ENCODE assay signal across 8 mouse cellular contexts in genomic region chr10:99524273-99525212, GRCm38 (mm10).
DNase-seq lines count a peak whose midpoint lies in the region; ATAC-seq lines count a peak whose summit lies in the region.

No protein-coding gene starts in this region.

- H3K9ac ChIP-seq in kidney, embryonic 15.5 days = no peak overlapping the region; the same call in 1 of the 2 replicates
- no peak overlapping the region for H3K9ac ChIP-seq in forebrain, embryonic 13.5 days
- no peak overlapping the region for H3K9ac ChIP-seq in hindbrain, embryonic 13.5 days
- H3K9ac ChIP-seq in limb, embryonic 12.5 days (replicated peaks) = no peak overlapping the region

- H3K36me3 ChIP-seq in kidney, embryonic 15.5 days = no peaks in the 10 kb centered on the region
- no peaks in the 10 kb centered on the region for H3K36me3 ChIP-seq in forebrain, embryonic 13.5 days (ENCODE audit: poor library complexity, severe bottlenecking)
- no peaks in the 10 kb centered on the region for H3K36me3 ChIP-seq in hindbrain, embryonic 13.5 days
- H3K36me3 ChIP-seq in limb, embryonic 12.5 days = no peaks in the 10 kb centered on the region

- H3K4me2 ChIP-seq in kidney, embryonic 15.5 days = peak overlapping the region; percentile 54
- peak overlapping the region; percentile 18; the same call in 1 of the 2 replicates for H3K4me2 ChIP-seq in forebrain, embryonic 13.5 days
- 0 out of 2 replicates have a peak overlapping the region, but pooled peaks have one; percentile 27 for H3K4me2 ChIP-seq in hindbrain, embryonic 13.5 days
- peak overlapping the region; percentile 31; the same call in 1 of the 2 replicates for H3K4me2 ChIP-seq in limb, embryonic 12.5 days

- ATAC-seq in kidney, embryonic 15.5 days (replicated peaks; ENCODE audit: low FRiP score) = peak; percentile 90
- peak; percentile 55; the same call in 1 of the 2 replicates for ATAC-seq in forebrain, embryonic 13.5 days
- 0 out of 2 replicates have a peak, but pooled peaks have one; percentile 32 for ATAC-seq in hindbrain, embryonic 13.5 days (ENCODE audit: low FRiP score)
- ATAC-seq in limb, embryonic 12.5 days (ENCODE audit: insufficient number of reproducible peaks, insufficient read depth, low FRiP score, low TSS enrichment, low read depth) = peak; percentile 37; the same call in 1 of the 2 replicates

- no peaks in the 10 kb centered on the region for H3K27me3 ChIP-seq in kidney, embryonic 15.5 days
- no peaks in the 10 kb centered on the region for H3K27me3 ChIP-seq in forebrain, embryonic 13.5 days
- H3K27me3 ChIP-seq in hindbrain, embryonic 13.5 days = no peaks in the 10 kb centered on the region
- H3K27me3 ChIP-seq in limb, embryonic 12.5 days = no peaks in the 10 kb centered on the region

- DNase-seq in kidney, adult 11 months = no peak
- DNase-seq in ovary, adult 18-20 months (ENCODE audit: low spot score) = peak; percentile 6
- no peak for DNase-seq in adipocyte (ENCODE audit: low spot score)
- DNase-seq in spleen, adult 12 weeks (ENCODE audit: low spot score) = no peak

- 0 out of 2 replicates have a peak overlapping the region, but pooled peaks have one; percentile 14 for H3K4me3 ChIP-seq in kidney, embryonic 15.5 days (replicated peaks)
- H3K4me3 ChIP-seq in forebrain, embryonic 13.5 days = no peak overlapping the region
- no peak overlapping the region for H3K4me3 ChIP-seq in hindbrain, embryonic 13.5 days
- no peak overlapping the region for H3K4me3 ChIP-seq in limb, embryonic 12.5 days (replicated peaks)

- H3K9me3 ChIP-seq in kidney, embryonic 15.5 days (replicated peaks) = no peaks in the 10 kb centered on the region
- no peaks in the 10 kb centered on the region for H3K9me3 ChIP-seq in forebrain, embryonic 13.5 days (replicated peaks)
- no peaks in the 10 kb centered on the region for H3K9me3 ChIP-seq in hindbrain, embryonic 13.5 days
- no peaks in the 10 kb centered on the region for H3K9me3 ChIP-seq in limb, embryonic 12.5 days

- peak overlapping the region; percentile 87 for H3K27ac ChIP-seq in kidney, embryonic 15.5 days
- H3K27ac ChIP-seq in forebrain, embryonic 13.5 days = no peak overlapping the region
- no peak overlapping the region for H3K27ac ChIP-seq in hindbrain, embryonic 13.5 days
- H3K27ac ChIP-seq in limb, embryonic 12.5 days = peak overlapping the region; percentile 73; the same call in 1 of the 2 replicates

- H3K4me1 ChIP-seq in kidney, embryonic 15.5 days = peaks cover 29% of the 10 kb centered on the region
- H3K4me1 ChIP-seq in forebrain, embryonic 13.5 days = peaks cover 8% of the 10 kb centered on the region; the same call in 1 of the 2 replicates
- H3K4me1 ChIP-seq in hindbrain, embryonic 13.5 days (replicated peaks) = peaks cover 10% of the 10 kb centered on the region; the same call in 1 of the 2 replicates
- H3K4me1 ChIP-seq in limb, embryonic 12.5 days (replicated peaks) = peaks cover 20% of the 10 kb centered on the region

- 11% methylated on average over 20 of the region's 20 CpGs for WGBS in kidney, embryonic 15.5 days
- WGBS in forebrain, embryonic 13.5 days = 38% methylated on average over 20 of the region's 20 CpGs
- WGBS in hindbrain, embryonic 13.5 days = 40% methylated on average over 20 of the region's 20 CpGs
- 35% methylated on average over 20 of the region's 20 CpGs for WGBS in limb, embryonic 12.5 days

Comparison
In these comparisons a context has a peak if more than half of its experiments do, and no peak if none do; other contexts are left out.
1. ATAC-seq: peak in every context shown above with its lines; median percentile 90 in kidney, embryonic 15.5 days; 55 in forebrain, embryonic 13.5 days; 37 in limb, embryonic 12.5 days; 32 in hindbrain, embryonic 13.5 days.
2. H3K27ac ChIP-seq: peak in kidney, embryonic 15.5 days (single experiment) and limb, embryonic 12.5 days (single experiment); none in forebrain, embryonic 13.5 days (single experiment) and hindbrain, embryonic 13.5 days (single experiment).
3. Peak in every context shown above with its lines, with median percentiles within 50 percentile points of each other: H3K4me2 ChIP-seq.